In genomic region chr9:40616426-40617035, GRCm38 (mm10) we compare ENCODE assay signal across 8 mouse cellular contexts. TPM values are rescaled to one million over a fixed set of nuclear protein-coding genes. Genes with fewer than 3 reads are reported as not detected.
DNase-seq lines count a peak whose midpoint lies in the region; ATAC-seq and TF ChIP-seq lines count a peak whose summit lies in the region.

No protein-coding gene starts in this region.

- WGBS in hindbrain, embryonic 16.5 days = 1% methylated on average over 11 of the region's 11 CpGs

- H3K4me1 ChIP-seq in hindbrain, embryonic 16.5 days (ENCODE audit: control insufficient read depth, insufficient read depth, low read depth, low read length) = peaks cover 9% of the 10 kb centered on the region

- ATAC-seq in common myeloid progenitor, adult 5-6 weeks (replicated peaks; ENCODE audit: low read depth, poor library complexity, severe bottlenecking) = peak; percentile 84
- ATAC-seq in hindbrain, embryonic 16.5 days = peak; percentile 84

- intact Hi-C loops in gastrocnemius, adult 2 months (cut with DNase I) = loop anchor here (5.0 kb wide), 1 partner anchor 136 kb away; no protein-coding TSS in a partner anchor

- peak overlapping the region; percentile 57 for H3K4me2 ChIP-seq in hindbrain, embryonic 16.5 days (ENCODE audit: low read length)

- no peaks in the 10 kb centered on the region for H3K27me3 ChIP-seq in hindbrain, embryonic 16.5 days (replicated peaks; ENCODE audit: control insufficient read depth, insufficient read depth, low read length)

- peak overlapping the region; percentile 50 for H3K4me3 ChIP-seq in gastrocnemius, adult 2 months
- H3K4me3 ChIP-seq in hindbrain, embryonic 16.5 days (ENCODE audit: low read length) = peak overlapping the region; percentile 28

- no peaks in the 10 kb centered on the region for H3K36me3 ChIP-seq in hindbrain, embryonic 16.5 days (ENCODE audit: control insufficient read depth, insufficient read depth, low read length)

- no peak overlapping the region for H3K27ac ChIP-seq in gastrocnemius, adult 2 months
- H3K27ac ChIP-seq in hindbrain, embryonic 16.5 days (ENCODE audit: low read depth, low read length) = peak overlapping the region; percentile 52

- no peak; the same call in 1 of the 2 replicates for TF ChIP-seq CTCF in gastrocnemius, adult 2 months (IDR thresholded peaks at IDR 0.05)

- peak; percentile 50 to 58 for DNase-seq in adrenal gland, adult 18-20 months (ENCODE audit: low spot score in 2 of 2)
- DNase-seq in gastrocnemius, adult 2 months = peak; percentile 68
- DNase-seq in left cerebral cortex, adult 18-20 months (ENCODE audit: low spot score in 2 of 2) = peak; percentile 78 to 81
- peak; percentile 82 for DNase-seq in lung, postnatal 36 days
- peak; percentile 83 for DNase-seq in right cerebral cortex, adult 18-20 months
- DNase-seq in urinary bladder, postnatal 36 days (ENCODE audit: low spot score in 2 of 2) = peak; percentile 30 to 70

- H3K9ac ChIP-seq in hindbrain, embryonic 16.5 days (ENCODE audit: low read depth, low read length) = peak overlapping the region; percentile 50

- no peaks in the 10 kb centered on the region for H3K9me3 ChIP-seq in hindbrain, embryonic 16.5 days (ENCODE audit: control insufficient read depth, low read length)

RNA-seq across cellular contexts. Expression of gene Gm21915, which starts 53.9 kb away (rescaled TPM):
- total RNA-seq in adrenal gland, adult 18-20 months (2021) = not detected
- not detected in 2 replicates for total RNA-seq in common myeloid progenitor, adult 5-6 weeks (2017)
- not detected for total RNA-seq in gastrocnemius, adult 2 months (2021)
- polyA plus RNA-seq in hindbrain, embryonic 16.5 days (2015; fragmentation: Nextera tagmentation; extraction: Ambion mirVana) = not detected in 2 replicates
- not detected for total RNA-seq in left cerebral cortex, adult 18-20 months (2021)
